Mouse (Mus musculus): Measurements from ENCODE around the gene Tmem139. TPM values are rescaled to one million over a fixed set of nuclear protein-coding genes. Genes with fewer than 3 reads are reported as not detected.
A peak's percentile ranks its signal among the peaks of the same experiment; 100 is the strongest.

Gene Tmem139
- total and polyA plus RNA-seq, 2 experiments from 2014 or later, result 0.14 TPM; not detected in 1

DNA sequence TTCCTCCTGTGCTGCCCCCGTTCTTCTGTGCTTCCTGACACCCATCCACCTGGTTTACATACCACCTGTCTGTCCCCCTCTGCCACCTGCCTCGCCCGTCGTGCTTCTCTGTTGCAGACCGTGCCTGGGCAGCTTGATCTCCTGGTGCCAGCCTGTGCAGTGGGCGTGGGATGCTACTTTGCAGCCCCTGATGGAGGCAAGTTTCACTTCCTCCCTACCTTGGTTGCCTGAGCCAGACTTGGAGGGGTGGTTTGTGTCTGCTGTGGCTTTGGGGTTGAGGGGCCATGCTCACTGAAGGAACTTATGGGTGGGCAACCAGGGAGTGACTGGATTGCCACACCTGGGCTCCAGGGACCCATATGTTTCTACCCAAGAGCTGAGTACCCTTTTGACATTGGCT, 31.6 kb downstream of the Tmem139 start:
- DNase-seq (ENCODE audit: low spot score) (no peak), ATAC-seq (ENCODE audit: low FRiP score) (no peak)
- Histone ChIP-seq H3K27ac (ENCODE audit: low read depth, low read length) (no peak overlapping the region), H3K4me1 (ENCODE audit: insufficient read depth, low read length) (no peaks in the 10 kb centered on the region), H3K27me3 (ENCODE audit: insufficient read depth, low read length) (no peaks in the 10 kb centered on the region), H3K4me3 (ENCODE audit: low read depth, low read length) (no peak overlapping the region), H3K4me2 (ENCODE audit: low read depth, low read length, poor library complexity, severe bottlenecking) (no peak overlapping the region), H3K9me3 (ENCODE audit: low read length) (no peaks in the 10 kb centered on the region), H3K9ac (replicated peaks; ENCODE audit: low read length, poor library complexity, severe bottlenecking) (no peak overlapping the region), H3K36me3 (ENCODE audit: insufficient read depth, low read length) (peaks cover 6% of the 10 kb centered on the region; the same call in 1 of the 2 replicates)
- 94% methylated on average over 6 of the region's 6 CpGs for WGBS
- no peak for TF ChIP-seq CTCF (IDR thresholded peaks at IDR 0.05)

DNA sequence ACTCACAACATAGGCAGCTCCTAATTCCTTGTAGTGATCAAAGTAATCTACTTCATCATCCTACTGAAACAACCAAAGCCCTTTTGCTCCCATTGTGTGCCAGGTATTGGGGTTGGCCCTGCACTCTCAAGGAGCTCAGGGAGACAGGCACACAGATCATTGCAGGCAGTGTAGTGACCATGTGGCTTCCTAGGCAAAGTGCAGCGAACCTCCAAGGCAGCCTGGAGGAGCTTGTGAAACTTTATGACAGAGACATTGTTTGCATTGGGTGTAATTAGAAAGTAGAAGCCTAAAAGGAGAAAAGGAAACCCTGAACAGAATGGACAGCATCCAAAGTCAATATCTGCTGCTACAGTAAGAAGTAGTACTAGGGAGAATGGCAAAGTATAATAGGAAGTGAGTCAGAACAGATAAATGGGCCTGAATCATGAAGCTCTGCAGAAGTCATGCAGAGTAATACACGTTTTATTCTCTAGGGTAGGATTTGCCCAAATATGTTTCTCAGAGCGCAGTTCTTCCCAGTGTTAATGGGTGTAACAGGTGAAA, 33.9 kb downstream of the Tmem139 start:
- Histone ChIP-seq H3K27me3 (ENCODE audit: insufficient read depth, low read length) (no peaks in the 10 kb centered on the region), H3K9me3 (ENCODE audit: low read length) (no peaks in the 10 kb centered on the region), H3K4me2 (ENCODE audit: low read depth, low read length, poor library complexity, severe bottlenecking) (no peak overlapping the region), H3K4me3 (ENCODE audit: low read depth, low read length) (no peak overlapping the region), H3K9ac (replicated peaks; ENCODE audit: low read length, poor library complexity, severe bottlenecking) (no peak overlapping the region), H3K36me3 (ENCODE audit: insufficient read depth, low read length) (peaks cover 8% of the 10 kb centered on the region; the same call in 1 of the 2 replicates), H3K4me1 (ENCODE audit: insufficient read depth, low read length) (no peaks in the 10 kb centered on the region), H3K27ac (ENCODE audit: low read depth, low read length) (no peak overlapping the region)
- DNase-seq (ENCODE audit: low spot score), result no peak
- 83% methylated on average over 3 of the region's 3 CpGs for WGBS
- no peak for ATAC-seq (ENCODE audit: low FRiP score)
- TF ChIP-seq CTCF (IDR thresholded peaks at IDR 0.05), result no peak

DNA sequence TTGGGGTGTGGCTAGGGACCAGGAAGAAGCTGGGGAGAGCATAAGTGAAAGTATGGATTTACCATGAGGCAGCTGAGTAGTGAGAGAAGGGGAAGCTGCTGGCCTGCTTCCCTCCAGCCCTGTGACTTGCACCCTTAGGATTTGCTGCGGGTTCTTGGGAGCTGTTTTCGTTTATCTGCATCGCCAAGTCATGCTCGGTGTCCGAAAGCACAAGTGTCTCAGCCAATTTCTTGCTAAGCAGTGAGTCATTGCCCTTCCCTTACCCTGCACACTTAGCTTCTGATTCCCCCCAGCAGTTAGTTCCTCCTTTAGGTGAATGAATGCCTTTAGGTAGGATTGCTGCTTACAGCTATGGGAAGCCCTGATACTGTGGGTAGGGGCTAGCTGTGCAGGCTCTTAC, 37.6 kb downstream of the Tmem139 start:
- H3K9ac ChIP-seq (replicated peaks; ENCODE audit: low read length, poor library complexity, severe bottlenecking), result no peak overlapping the region
- ATAC-seq (ENCODE audit: low FRiP score) (no peak), DNase-seq (ENCODE audit: low spot score) (no peak)
- H3K27me3 ChIP-seq (ENCODE audit: insufficient read depth, low read length), result no peaks in the 10 kb centered on the region
- WGBS, result 91% methylated on average over 5 of the region's 5 CpGs
- H3K4me1 ChIP-seq (ENCODE audit: insufficient read depth, low read length), result no peaks in the 10 kb centered on the region
- no peak for TF ChIP-seq CTCF (IDR thresholded peaks at IDR 0.05)
- H3K36me3 ChIP-seq (ENCODE audit: insufficient read depth, low read length), result peaks cover 5% of the 10 kb centered on the region; the same call in 1 of the 2 replicates
- H3K4me2 ChIP-seq (ENCODE audit: low read depth, low read length, poor library complexity, severe bottlenecking), result no peak overlapping the region
- no peak overlapping the region for H3K4me3 ChIP-seq (ENCODE audit: low read depth, low read length)
- H3K27ac ChIP-seq (ENCODE audit: low read depth, low read length), result no peak overlapping the region
- no peaks in the 10 kb centered on the region for H3K9me3 ChIP-seq (ENCODE audit: low read length)

DNA sequence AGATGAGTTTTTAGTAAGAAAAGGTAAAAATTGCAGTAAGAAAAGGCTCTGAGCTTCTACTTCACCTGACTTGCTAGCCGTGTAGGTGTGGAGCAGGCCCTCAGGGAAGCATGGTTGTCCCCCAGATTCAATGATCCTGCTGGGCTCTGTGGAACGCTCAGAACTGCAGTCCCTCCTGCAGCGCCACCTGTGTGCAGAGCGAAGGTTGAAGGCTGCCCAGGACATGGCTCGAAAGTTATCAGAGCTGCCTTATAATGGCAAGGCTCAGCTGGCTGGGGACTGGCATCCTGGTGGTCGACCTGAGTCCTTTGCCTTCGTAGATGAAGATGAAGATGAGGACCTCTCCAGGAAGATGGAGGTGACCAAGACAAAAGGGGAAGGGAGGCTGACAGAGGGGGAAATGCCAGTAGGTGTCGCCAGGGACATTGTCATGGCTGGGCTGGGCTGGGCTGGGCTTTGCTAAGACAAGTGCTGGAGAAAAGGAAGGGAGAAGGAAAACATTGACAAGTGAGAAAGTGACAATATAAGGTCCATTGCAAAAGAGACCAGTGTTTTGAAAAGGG, 48.1 kb downstream of the Tmem139 start:
- H3K36me3 ChIP-seq (ENCODE audit: insufficient read depth, low read length), result peaks cover 16% of the 10 kb centered on the region; the same call in 1 of the 2 replicates
- DNase-seq (ENCODE audit: low spot score) (no peak), ATAC-seq (ENCODE audit: low FRiP score) (no peak)
- no peaks in the 10 kb centered on the region for H3K9me3 ChIP-seq (ENCODE audit: low read length)
- no peak overlapping the region for H3K9ac ChIP-seq (replicated peaks; ENCODE audit: low read length, poor library complexity, severe bottlenecking)
- no peak overlapping the region for H3K4me2 ChIP-seq (ENCODE audit: low read depth, low read length, poor library complexity, severe bottlenecking)
- H3K27ac ChIP-seq (ENCODE audit: low read depth, low read length), result no peak overlapping the region
- no peaks in the 10 kb centered on the region for H3K27me3 ChIP-seq (ENCODE audit: insufficient read depth, low read length)
- 55% methylated on average over 8 of the region's 8 CpGs for WGBS
- TF ChIP-seq CTCF (IDR thresholded peaks at IDR 0.05), result peak; percentile 33; the same call in 1 of the 2 replicates
- H3K4me1 ChIP-seq (ENCODE audit: insufficient read depth, low read length), result no peaks in the 10 kb centered on the region
- no peak overlapping the region for H3K4me3 ChIP-seq (ENCODE audit: low read depth, low read length)

DNA sequence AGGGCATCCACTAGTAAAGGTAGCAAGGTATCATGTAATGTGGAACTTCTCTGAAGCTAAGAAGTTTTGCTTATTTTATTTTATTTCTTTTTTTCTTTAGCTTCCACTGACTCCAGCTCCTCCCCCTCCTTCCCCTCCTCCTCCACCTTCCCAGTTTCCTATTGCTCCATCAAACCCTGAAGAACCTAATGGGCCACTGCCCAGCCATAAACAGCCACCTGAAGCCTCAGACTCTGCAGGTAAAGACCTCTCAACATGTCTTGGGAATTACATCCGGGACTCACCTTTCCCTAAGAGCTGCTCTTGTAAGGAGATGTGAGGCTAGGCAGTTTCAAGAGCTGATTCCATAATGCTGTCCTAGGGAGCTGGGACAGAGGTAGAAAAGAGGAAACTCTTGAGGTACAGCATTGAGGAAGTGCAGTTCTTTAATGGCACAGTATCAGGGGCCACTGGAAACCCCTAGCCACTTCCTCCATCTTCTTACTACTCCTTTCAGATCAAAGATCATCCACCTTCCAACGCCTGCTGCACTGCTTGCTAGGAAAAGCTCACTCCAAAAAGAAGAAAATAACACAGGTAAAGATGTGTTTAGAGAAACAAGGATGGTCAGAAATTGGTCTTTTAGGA, 48.8 kb downstream of the Tmem139 start:
- 90% methylated on average over 2 of the region's 2 CpGs for WGBS
- DNase-seq (ENCODE audit: low spot score) (no peak), ATAC-seq (ENCODE audit: low FRiP score) (no peak)
- H3K4me1 ChIP-seq (ENCODE audit: insufficient read depth, low read length), result no peaks in the 10 kb centered on the region
- no peak for TF ChIP-seq CTCF (IDR thresholded peaks at IDR 0.05)
- peaks cover 19% of the 10 kb centered on the region; the same call in 1 of the 2 replicates for H3K36me3 ChIP-seq (ENCODE audit: insufficient read depth, low read length)
- H3K4me3 ChIP-seq (ENCODE audit: low read depth, low read length), result no peak overlapping the region
- no peak overlapping the region for H3K27ac ChIP-seq (ENCODE audit: low read depth, low read length)
- no peak overlapping the region for H3K4me2 ChIP-seq (ENCODE audit: low read depth, low read length, poor library complexity, severe bottlenecking)
- H3K9me3 ChIP-seq (ENCODE audit: low read length), result no peaks in the 10 kb centered on the region
- H3K27me3 ChIP-seq (ENCODE audit: insufficient read depth, low read length), result no peaks in the 10 kb centered on the region
- no peak overlapping the region for H3K9ac ChIP-seq (replicated peaks; ENCODE audit: low read length, poor library complexity, severe bottlenecking)

Other genes starting within 250 kb of the Tmem139 start
- gene Sva, start 223.6 kb upstream of the Tmem139 start, total RNA-seq (2014; rRNA removed), result not detected in 2 replicates
- gene Sva, start 223.6 kb upstream of the Tmem139 start, polyA plus RNA-seq (2015; fragmentation: Nextera tagmentation; extraction: Ambion mirVana), result not detected in 2 replicates
- not detected in 2 replicates for gene Tas2r139, start 121.0 kb upstream of the Tmem139 start, total RNA-seq (2014; rRNA removed)
- not detected in 2 replicates for gene Tas2r139, start 121.0 kb upstream of the Tmem139 start, polyA plus RNA-seq (2015; fragmentation: Nextera tagmentation; extraction: Ambion mirVana)
- not detected in 2 replicates for gene Tas2r144, start 46.6 kb upstream of the Tmem139 start, total RNA-seq (2014; rRNA removed)
- gene Tas2r144, start 46.6 kb upstream of the Tmem139 start, polyA plus RNA-seq (2015; fragmentation: Nextera tagmentation; extraction: Ambion mirVana), result not detected in 2 replicates
- gene Gstk1, start 16.0 kb upstream of the Tmem139 start, total RNA-seq (2014; rRNA removed), result 5.4 and 9.0 TPM in 2 replicates
- gene Gstk1, start 16.0 kb upstream of the Tmem139 start, polyA plus RNA-seq (2015; fragmentation: Nextera tagmentation; extraction: Ambion mirVana), result 10.4 and 12.3 TPM in 2 replicates
- 42.6 and 50.7 TPM in 2 replicates for gene Casp2, start 3.0 kb downstream of the Tmem139 start, total RNA-seq (2014; rRNA removed)
- gene Casp2, start 3.0 kb downstream of the Tmem139 start, polyA plus RNA-seq (2015; fragmentation: Nextera tagmentation; extraction: Ambion mirVana), result 17.9 and 18.4 TPM in 2 replicates
- gene Clcn1, start 24.7 kb downstream of the Tmem139 start, total RNA-seq (2014; rRNA removed), result 1.2 and 2.4 TPM in 2 replicates
- gene Clcn1, start 24.7 kb downstream of the Tmem139 start, polyA plus RNA-seq (2015; fragmentation: Nextera tagmentation; extraction: Ambion mirVana), result 1.0 and 1.3 TPM in 2 replicates
- gene Fam131b, start 62.7 kb downstream of the Tmem139 start, total RNA-seq (2014; rRNA removed), result 55.6 and 59.6 TPM in 2 replicates
- 5.6 and 6.0 TPM in 2 replicates for gene Fam131b, start 62.7 kb downstream of the Tmem139 start, polyA plus RNA-seq (2015; fragmentation: Nextera tagmentation; extraction: Ambion mirVana)
- 47.3 and 71.7 TPM in 2 replicates for gene Zyx, start 87.7 kb downstream of the Tmem139 start, total RNA-seq (2014; rRNA removed)
- gene Zyx, start 87.7 kb downstream of the Tmem139 start, polyA plus RNA-seq (2015; fragmentation: Nextera tagmentation; extraction: Ambion mirVana), result 60.5 and 62.7 TPM in 2 replicates
- 0.71 and 1.1 TPM in 2 replicates for gene Epha1, start 111.3 kb downstream of the Tmem139 start, total RNA-seq (2014; rRNA removed)
- gene Epha1, start 111.3 kb downstream of the Tmem139 start, polyA plus RNA-seq (2015; fragmentation: Nextera tagmentation; extraction: Ambion mirVana), result 0.58 and 0.74 TPM in 2 replicates
- gene Tas2r143, start 138.3 kb downstream of the Tmem139 start, total RNA-seq (2014; rRNA removed), result not detected in 2 replicates
- gene Tas2r143, start 138.3 kb downstream of the Tmem139 start, polyA plus RNA-seq (2015; fragmentation: Nextera tagmentation; extraction: Ambion mirVana), result not detected in 2 replicates
- not detected in 2 replicates for gene Tas2r135, start 143.5 kb downstream of the Tmem139 start, total RNA-seq (2014; rRNA removed)
- not detected in 2 replicates for gene Tas2r135, start 143.5 kb downstream of the Tmem139 start, polyA plus RNA-seq (2015; fragmentation: Nextera tagmentation; extraction: Ambion mirVana)
- not detected in 2 replicates for gene Tas2r126, start 172.6 kb downstream of the Tmem139 start, total RNA-seq (2014; rRNA removed)
- not detected in 2 replicates for gene Tas2r126, start 172.6 kb downstream of the Tmem139 start, polyA plus RNA-seq (2015; fragmentation: Nextera tagmentation; extraction: Ambion mirVana)
- gene Olfr458, start 203.2 kb downstream of the Tmem139 start, total RNA-seq (2014; rRNA removed), result not detected in 2 replicates
- not detected in 2 replicates for gene Olfr458, start 203.2 kb downstream of the Tmem139 start, polyA plus RNA-seq (2015; fragmentation: Nextera tagmentation; extraction: Ambion mirVana)
- not detected in 2 replicates for gene Olfr457, start 214.4 kb downstream of the Tmem139 start, total RNA-seq (2014; rRNA removed)
- gene Olfr457, start 214.4 kb downstream of the Tmem139 start, polyA plus RNA-seq (2015; fragmentation: Nextera tagmentation; extraction: Ambion mirVana), result not detected in 2 replicates
- not detected in 2 replicates for gene Olfr456, start 225.2 kb downstream of the Tmem139 start, total RNA-seq (2014; rRNA removed)
- not detected in 2 replicates for gene Olfr456, start 225.2 kb downstream of the Tmem139 start, polyA plus RNA-seq (2015; fragmentation: Nextera tagmentation; extraction: Ambion mirVana)